Mouse (Mus musculus): ENCODE measurements at regions not wholly inside any gene's neighbourhood (a gene's known extent, or its start where the extent isn't known, plus 50 kb on each side); places are given as distances from the start of the nearest gene placed in this dataset.

GRCm38 (mm10) chr4:137181252-137181651 is 96.0 kb upstream of the Wnt4 start:
- Histone ChIP-seq H3K4me1 (ENCODE audit: control insufficient read depth, insufficient read depth, low read length) (peaks cover 7% of the 10 kb centered on the region; the same call in 1 of the 2 replicates), H3K27me3 (ENCODE audit: control insufficient read depth, insufficient read depth, low read length) (no peaks in the 10 kb centered on the region), H3K36me3 (ENCODE audit: control insufficient read depth, insufficient read depth, low read length) (no peaks in the 10 kb centered on the region), H3K9ac (replicated peaks; ENCODE audit: low read length) (no peak overlapping the region), H3K4me3 (replicated peaks; ENCODE audit: low read depth, low read length) (no peak overlapping the region), H3K9me3 (ENCODE audit: control insufficient read depth, low read length) (no peaks in the 10 kb centered on the region), H3K4me2 (ENCODE audit: low read length) (no peak overlapping the region), H3K27ac (replicated peaks; ENCODE audit: low read depth, low read length) (no peak overlapping the region)
- WGBS = 69% methylated on average over 8 of the region's 8 CpGs
- ATAC-seq (ENCODE audit: low FRiP score, low TSS enrichment) = no peak
- DNase-seq = no peak

DNA sequence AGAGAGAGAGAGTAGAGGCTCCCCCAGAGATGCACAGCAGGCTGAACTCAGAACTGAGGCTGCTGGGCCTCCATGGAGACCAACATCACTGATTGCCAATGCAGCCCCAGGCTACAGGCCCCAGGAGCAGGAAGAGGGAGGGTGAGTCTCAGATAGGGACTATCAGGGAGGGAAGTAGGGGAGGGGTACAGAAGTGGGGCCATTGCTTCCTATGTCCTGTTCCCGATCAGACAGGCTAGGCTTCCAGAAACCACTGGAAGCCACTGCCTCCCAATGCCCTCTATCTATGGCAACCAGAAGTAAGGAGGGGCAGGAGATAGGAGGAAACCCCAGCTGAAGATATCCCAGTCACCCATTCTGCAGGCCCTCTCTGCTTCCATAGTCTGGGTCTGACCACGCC is 97.2 kb upstream of the Wnt4 start:
- Histone ChIP-seq H3K27me3 (ENCODE audit: control insufficient read depth, insufficient read depth, low read length) (no peaks in the 10 kb centered on the region), H3K4me1 (ENCODE audit: control insufficient read depth, insufficient read depth, low read length) (peaks cover 7% of the 10 kb centered on the region; the same call in 1 of the 2 replicates), H3K4me2 (ENCODE audit: low read length) (no peak overlapping the region), H3K9ac (replicated peaks; ENCODE audit: low read length) (no peak overlapping the region), H3K27ac (replicated peaks; ENCODE audit: low read depth, low read length) (no peak overlapping the region), H3K4me3 (replicated peaks; ENCODE audit: low read depth, low read length) (no peak overlapping the region), H3K9me3 (ENCODE audit: control insufficient read depth, low read length) (no peaks in the 10 kb centered on the region), H3K36me3 (ENCODE audit: control insufficient read depth, insufficient read depth, low read length) (no peaks in the 10 kb centered on the region)
- ATAC-seq (ENCODE audit: low FRiP score, low TSS enrichment) (no peak), DNase-seq (no peak)
- 79% methylated on average over 2 of the region's 2 CpGs for WGBS

GRCm38 (mm10) chr4:137178833-137179232 is 98.5 kb upstream of the Wnt4 start:
- Histone ChIP-seq H3K4me2 (ENCODE audit: low read length) (no peak overlapping the region), H3K9me3 (ENCODE audit: control insufficient read depth, low read length) (no peaks in the 10 kb centered on the region), H3K9ac (replicated peaks; ENCODE audit: low read length) (no peak overlapping the region), H3K27me3 (ENCODE audit: control insufficient read depth, insufficient read depth, low read length) (no peaks in the 10 kb centered on the region), H3K27ac (replicated peaks; ENCODE audit: low read depth, low read length) (no peak overlapping the region), H3K36me3 (ENCODE audit: control insufficient read depth, insufficient read depth, low read length) (no peaks in the 10 kb centered on the region), H3K4me1 (ENCODE audit: control insufficient read depth, insufficient read depth, low read length) (no peaks in the 10 kb centered on the region), H3K4me3 (replicated peaks; ENCODE audit: low read depth, low read length) (no peak overlapping the region)
- 56% methylated on average over 3 of the region's 3 CpGs for WGBS
- no peak for ATAC-seq (ENCODE audit: low FRiP score, low TSS enrichment)
- peak; percentile 57 for DNase-seq

DNA sequence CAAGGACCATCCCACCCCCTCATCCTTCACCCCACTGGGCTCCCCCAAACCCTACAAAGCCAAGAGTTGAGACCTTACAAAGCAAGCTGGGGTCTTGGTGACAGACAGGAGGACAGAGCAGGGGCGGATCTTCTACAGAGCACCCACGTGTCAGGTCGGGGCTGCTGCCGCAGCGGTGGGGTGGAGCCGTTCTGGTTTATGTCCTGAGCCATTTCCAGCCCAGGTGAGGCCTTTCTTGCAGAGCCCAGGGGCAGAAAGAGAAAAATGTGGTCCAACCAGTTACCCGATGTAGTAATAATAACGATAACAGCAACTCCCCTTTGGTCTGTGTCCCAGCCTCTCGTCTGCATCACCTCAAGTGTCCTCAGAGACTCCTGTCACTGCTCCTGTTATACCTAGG is 112.4 kb upstream of the Wnt4 start:
- no peaks in the 10 kb centered on the region for H3K9me3 ChIP-seq (ENCODE audit: control insufficient read depth, low read length)
- H3K27me3 ChIP-seq (ENCODE audit: control insufficient read depth, insufficient read depth, low read length) = no peaks in the 10 kb centered on the region
- DNase-seq (no peak), ATAC-seq (ENCODE audit: low FRiP score, low TSS enrichment) (no peak)
- H3K9ac ChIP-seq (replicated peaks; ENCODE audit: low read length) = no peak overlapping the region
- 46% methylated on average over 9 of the region's 9 CpGs for WGBS
- H3K4me3 ChIP-seq (replicated peaks; ENCODE audit: low read depth, low read length) = peak overlapping the region; percentile 18; the same call in 1 of the 2 replicates
- no peaks in the 10 kb centered on the region for H3K36me3 ChIP-seq (ENCODE audit: control insufficient read depth, insufficient read depth, low read length)
- peak overlapping the region; percentile 41 for H3K4me2 ChIP-seq (ENCODE audit: low read length)
- H3K4me1 ChIP-seq (ENCODE audit: control insufficient read depth, insufficient read depth, low read length) = no peaks in the 10 kb centered on the region
- no peak overlapping the region for H3K27ac ChIP-seq (replicated peaks; ENCODE audit: low read depth, low read length)

GRCm38 (mm10) chr4:137164429-137164828 is 112.9 kb upstream of the Wnt4 start:
- Histone ChIP-seq H3K9ac (replicated peaks; ENCODE audit: low read length) (no peak overlapping the region), H3K4me2 (ENCODE audit: low read length) (peak overlapping the region; percentile 41), H3K4me1 (ENCODE audit: control insufficient read depth, insufficient read depth, low read length) (no peaks in the 10 kb centered on the region), H3K36me3 (ENCODE audit: control insufficient read depth, insufficient read depth, low read length) (no peaks in the 10 kb centered on the region), H3K4me3 (replicated peaks; ENCODE audit: low read depth, low read length) (peak overlapping the region; percentile 18; the same call in 1 of the 2 replicates), H3K27ac (replicated peaks; ENCODE audit: low read depth, low read length) (no peak overlapping the region), H3K9me3 (ENCODE audit: control insufficient read depth, low read length) (no peaks in the 10 kb centered on the region), H3K27me3 (ENCODE audit: control insufficient read depth, insufficient read depth, low read length) (no peaks in the 10 kb centered on the region)
- ATAC-seq (ENCODE audit: low FRiP score, low TSS enrichment) (no peak), DNase-seq (peak; percentile 87)
- 5% methylated on average over 12 of the region's 12 CpGs for WGBS

DNA sequence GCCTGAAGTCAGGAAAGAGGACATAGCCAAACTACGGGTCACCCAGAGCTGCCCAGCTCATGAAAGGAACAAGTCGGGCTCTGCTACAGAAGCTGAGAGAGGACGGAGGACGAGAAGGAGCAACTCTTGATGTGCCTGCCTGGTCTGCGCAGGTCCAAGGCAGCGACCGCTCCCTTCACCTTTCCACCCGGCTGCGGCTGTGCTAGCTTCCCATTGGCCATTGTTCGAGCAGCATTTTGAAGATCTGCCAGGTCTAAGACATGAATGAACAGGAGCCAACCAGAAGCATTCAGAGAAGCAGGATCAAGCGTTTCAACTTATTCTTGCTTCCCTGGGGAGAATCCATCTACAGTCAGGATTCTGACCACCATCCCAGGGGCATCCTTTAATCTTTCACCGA is 113.3 kb upstream of the Wnt4 start:
- no peak overlapping the region for H3K4me2 ChIP-seq (ENCODE audit: low read length)
- no peak overlapping the region for H3K9ac ChIP-seq (replicated peaks; ENCODE audit: low read length)
- no peak overlapping the region for H3K27ac ChIP-seq (replicated peaks; ENCODE audit: low read depth, low read length)
- ATAC-seq (ENCODE audit: low FRiP score, low TSS enrichment) (no peak), DNase-seq (no peak)
- no peaks in the 10 kb centered on the region for H3K27me3 ChIP-seq (ENCODE audit: control insufficient read depth, insufficient read depth, low read length)
- no peaks in the 10 kb centered on the region for H3K9me3 ChIP-seq (ENCODE audit: control insufficient read depth, low read length)
- H3K36me3 ChIP-seq (ENCODE audit: control insufficient read depth, insufficient read depth, low read length) = no peaks in the 10 kb centered on the region
- H3K4me1 ChIP-seq (ENCODE audit: control insufficient read depth, insufficient read depth, low read length) = no peaks in the 10 kb centered on the region
- no peak overlapping the region for H3K4me3 ChIP-seq (replicated peaks; ENCODE audit: low read depth, low read length)
- WGBS = 66% methylated on average over 12 of the region's 12 CpGs

DNA sequence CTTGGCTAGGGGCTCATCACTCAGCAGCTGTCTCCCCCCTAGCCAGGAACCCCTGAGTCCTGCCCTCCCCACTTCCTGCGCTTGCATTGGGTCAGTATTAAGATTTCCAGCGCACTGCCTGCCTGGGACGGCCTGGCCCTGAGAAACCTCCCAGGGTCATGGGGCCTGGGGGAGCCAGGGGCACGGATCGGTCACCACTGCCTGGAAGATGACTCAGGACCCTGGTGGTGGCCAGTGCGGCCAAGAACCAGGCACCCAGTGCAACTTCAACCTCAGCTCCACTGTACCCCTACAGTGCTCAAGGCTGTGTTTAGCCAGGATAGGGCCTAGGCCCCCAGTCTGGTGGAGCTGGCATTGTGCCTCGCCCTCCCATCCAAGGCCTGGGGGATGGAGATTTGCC is 111.9 kb upstream of the Zbtb40 start:
- Histone ChIP-seq H3K4me2 (ENCODE audit: low read length) (no peak overlapping the region), H3K4me1 (ENCODE audit: control insufficient read depth, insufficient read depth, low read length) (no peaks in the 10 kb centered on the region), H3K27me3 (ENCODE audit: control insufficient read depth, insufficient read depth, low read length) (no peaks in the 10 kb centered on the region), H3K4me3 (replicated peaks; ENCODE audit: low read depth, low read length) (no peak overlapping the region), H3K9me3 (ENCODE audit: control insufficient read depth, low read length) (no peaks in the 10 kb centered on the region), H3K27ac (replicated peaks; ENCODE audit: low read depth, low read length) (no peak overlapping the region), H3K36me3 (ENCODE audit: control insufficient read depth, insufficient read depth, low read length) (no peaks in the 10 kb centered on the region), H3K9ac (replicated peaks; ENCODE audit: low read length) (no peak overlapping the region)
- ATAC-seq (ENCODE audit: low FRiP score, low TSS enrichment) = no peak
- DNase-seq = no peak
- 90% methylated on average over 7 of the region's 7 CpGs for WGBS

DNA sequence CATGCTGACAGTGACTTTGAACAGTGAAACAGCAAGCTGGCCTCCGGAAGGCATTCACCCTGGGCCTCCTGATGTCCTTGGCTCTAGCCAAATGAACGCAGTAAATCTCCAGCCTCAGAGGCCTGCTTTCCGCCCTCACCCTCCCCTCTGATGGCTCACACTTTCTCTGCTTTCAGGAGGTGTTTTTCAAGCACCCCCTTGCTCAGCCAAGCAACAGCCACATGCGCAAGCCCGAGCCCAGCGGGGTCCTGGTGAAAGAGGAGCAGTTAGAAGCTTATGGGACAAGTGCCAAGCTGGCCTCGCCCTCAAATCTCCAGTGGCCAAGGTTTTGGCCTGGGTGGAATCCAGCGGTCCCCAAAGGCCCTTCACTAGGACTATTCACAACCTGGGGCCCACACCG is 109.6 kb upstream of the Zbtb40 start:
- Histone ChIP-seq H3K4me1 (ENCODE audit: control insufficient read depth, insufficient read depth, low read length) (no peaks in the 10 kb centered on the region), H3K36me3 (ENCODE audit: control insufficient read depth, insufficient read depth, low read length) (no peaks in the 10 kb centered on the region), H3K9me3 (ENCODE audit: control insufficient read depth, low read length) (no peaks in the 10 kb centered on the region), H3K4me3 (replicated peaks; ENCODE audit: low read depth, low read length) (no peak overlapping the region), H3K4me2 (ENCODE audit: low read length) (no peak overlapping the region), H3K27ac (replicated peaks; ENCODE audit: low read depth, low read length) (no peak overlapping the region), H3K9ac (replicated peaks; ENCODE audit: low read length) (no peak overlapping the region), H3K27me3 (ENCODE audit: control insufficient read depth, insufficient read depth, low read length) (no peaks in the 10 kb centered on the region)
- ATAC-seq (ENCODE audit: low FRiP score, low TSS enrichment) (no peak), DNase-seq (no peak)
- WGBS = 79% methylated on average over 9 of the region's 9 CpGs

- no peak overlapping the region for H3K27ac ChIP-seq (replicated peaks; ENCODE audit: low read depth, low read length)
- H3K9me3 ChIP-seq (ENCODE audit: control insufficient read depth, low read length) = no peaks in the 10 kb centered on the region
- H3K27me3 ChIP-seq (ENCODE audit: control insufficient read depth, insufficient read depth, low read length) = no peaks in the 10 kb centered on the region
- DNase-seq = no peak
- H3K4me1 ChIP-seq (ENCODE audit: control insufficient read depth, insufficient read depth, low read length) = no peaks in the 10 kb centered on the region
- WGBS = 61% methylated on average over 11 of the region's 11 CpGs
- no peaks in the 10 kb centered on the region for H3K36me3 ChIP-seq (ENCODE audit: control insufficient read depth, insufficient read depth, low read length)
- no peak for ATAC-seq (ENCODE audit: low FRiP score, low TSS enrichment)
- no peak overlapping the region for H3K9ac ChIP-seq (replicated peaks; ENCODE audit: low read length)
- no peak overlapping the region for H3K4me2 ChIP-seq (ENCODE audit: low read length)
- no peak overlapping the region for H3K4me3 ChIP-seq (replicated peaks; ENCODE audit: low read depth, low read length)
These were observed 108.0 kb upstream of the Zbtb40 start for GRCm38 (mm10) chr4:137156441-137157105.
